In genomic region chr16:10697861-10698659, GRCm38 (mm10) we compare ENCODE assay signal across 18 mouse cellular contexts.
DNase-seq lines count a peak whose midpoint lies in the region; ATAC-seq lines count a peak whose summit lies in the region.
"Had no signal": no experiment of that assay in that cellular context is flagged by ENCODE, and none has a peak within 500 bp of the region (broad histone marks: within the 10 kb centered on the region; RNA-seq: fewer than 3 reads in every experiment).

No protein-coding gene starts in this region.

- H3K9ac ChIP-seq in heart, embryonic 15.5 days = no peak overlapping the region
- no peak overlapping the region for H3K9ac ChIP-seq in heart, embryonic 11.5 days (ENCODE audit: low read depth, low read length)
- 0 out of 2 replicates have a peak overlapping the region, but pooled peaks have one; percentile 9 for H3K9ac ChIP-seq in limb, embryonic 12.5 days (replicated peaks)
- H3K9ac ChIP-seq: forebrain, embryonic 13.5 days; hindbrain, embryonic 15.5 days; limb, embryonic 15.5 days; liver, postnatal 0 days; stomach, embryonic 15.5 days had no signal

- H3K9me3 ChIP-seq in heart, embryonic 15.5 days (replicated peaks) = no peaks in the 10 kb centered on the region
- H3K9me3 ChIP-seq in heart, embryonic 11.5 days (replicated peaks; ENCODE audit: control insufficient read depth, low read length) = no peaks in the 10 kb centered on the region
- H3K9me3 ChIP-seq in limb, embryonic 12.5 days = no peaks in the 10 kb centered on the region
- H3K9me3 ChIP-seq: forebrain, embryonic 13.5 days; heart, embryonic 10.5 days; hindbrain, embryonic 15.5 days; limb, embryonic 15.5 days; midbrain, embryonic 10.5 days; stomach, embryonic 15.5 days had no signal

- DNase-seq in Muller cell, postnatal 12 days (ENCODE audit: inconsistent ontology term) = peak; percentile 43
- DNase-seq in thymus, postnatal 0 days (ENCODE audit: low spot score) = peak; percentile 57
- DNase-seq in kidney, postnatal 10 days = no peak
- no peak for DNase-seq in B cell, adult 2 months
- DNase-seq: adrenal gland, postnatal 36 days; cerebellum, postnatal 10 days; kidney, adult 2 months; kidney, postnatal 36 days; liver, postnatal 0 days had no signal

- 65% methylated on average over 6 of the region's 6 CpGs for WGBS in heart, embryonic 15.5 days
- WGBS in heart, embryonic 11.5 days (ENCODE audit: insufficient replicate concordance) = 59% methylated on average over 6 of the region's 6 CpGs
- 60% methylated on average over 6 of the region's 6 CpGs for WGBS in limb, embryonic 12.5 days

- H3K36me3 ChIP-seq in heart, embryonic 15.5 days = no peaks in the 10 kb centered on the region
- no peaks in the 10 kb centered on the region for H3K36me3 ChIP-seq in heart, embryonic 11.5 days (ENCODE audit: control insufficient read depth, insufficient read depth, low read length)
- H3K36me3 ChIP-seq in limb, embryonic 12.5 days = no peaks in the 10 kb centered on the region
- H3K36me3 ChIP-seq: heart, embryonic 10.5 days; hindbrain, embryonic 15.5 days; limb, embryonic 15.5 days; midbrain, embryonic 10.5 days; stomach, embryonic 15.5 days had no signal

- H3K4me2 ChIP-seq in heart, embryonic 15.5 days = no peak overlapping the region
- no peak overlapping the region for H3K4me2 ChIP-seq in heart, embryonic 11.5 days
- H3K4me2 ChIP-seq in limb, embryonic 12.5 days = no peak overlapping the region
- H3K4me2 ChIP-seq: forebrain, embryonic 13.5 days; hindbrain, embryonic 15.5 days; limb, embryonic 15.5 days; stomach, embryonic 15.5 days had no signal

- ATAC-seq in heart, embryonic 15.5 days (replicated peaks; ENCODE audit: insufficient number of reproducible peaks, insufficient read depth, low FRiP score, low read depth) = no peak
- no peak for ATAC-seq in heart, embryonic 11.5 days (replicated peaks; ENCODE audit: insufficient number of reproducible peaks, low FRiP score, low TSS enrichment)
- ATAC-seq in limb, embryonic 12.5 days (ENCODE audit: insufficient number of reproducible peaks, insufficient read depth, low FRiP score, low TSS enrichment, low read depth) = no peak
- ATAC-seq: forebrain, embryonic 13.5 days; liver, postnatal 0 days had no signal

- H3K4me3 ChIP-seq in heart, embryonic 15.5 days = no peak overlapping the region
- no peak overlapping the region for H3K4me3 ChIP-seq in heart, embryonic 11.5 days (ENCODE audit: low read depth, low read length)
- no peak overlapping the region for H3K4me3 ChIP-seq in limb, embryonic 12.5 days (replicated peaks)
- H3K4me3 ChIP-seq: forebrain, embryonic 13.5 days; heart, embryonic 10.5 days; hindbrain, embryonic 15.5 days; limb, embryonic 15.5 days; midbrain, embryonic 10.5 days; stomach, embryonic 15.5 days had no signal

- peaks cover 22% of the 10 kb centered on the region for H3K4me1 ChIP-seq in heart, embryonic 15.5 days (replicated peaks)
- 0 out of 2 replicates have a peak, but pooled peaks cover 5% of the 10 kb centered on the region for H3K4me1 ChIP-seq in heart, embryonic 11.5 days (ENCODE audit: control insufficient read depth, insufficient read depth, low read length)
- peaks cover 26% of the 10 kb centered on the region for H3K4me1 ChIP-seq in limb, embryonic 12.5 days (replicated peaks)
- H3K4me1 ChIP-seq: forebrain, embryonic 13.5 days had no signal

- H3K27me3 ChIP-seq in heart, embryonic 15.5 days = no peaks in the 10 kb centered on the region
- no peaks in the 10 kb centered on the region for H3K27me3 ChIP-seq in heart, embryonic 11.5 days (ENCODE audit: control insufficient read depth, insufficient read depth, low read length)
- no peaks in the 10 kb centered on the region for H3K27me3 ChIP-seq in limb, embryonic 12.5 days
- H3K27me3 ChIP-seq: forebrain, embryonic 13.5 days; hindbrain, embryonic 15.5 days; limb, embryonic 15.5 days; stomach, embryonic 15.5 days had no signal

- 0 out of 2 replicates have a peak overlapping the region, but pooled peaks have one; percentile 11 for H3K27ac ChIP-seq in heart, embryonic 15.5 days
- H3K27ac ChIP-seq in heart, embryonic 11.5 days (ENCODE audit: low read depth, low read length) = no peak overlapping the region
- H3K27ac ChIP-seq in limb, embryonic 12.5 days = no peak overlapping the region
- H3K27ac ChIP-seq: forebrain, embryonic 13.5 days; heart, embryonic 10.5 days; hindbrain, embryonic 15.5 days; limb, embryonic 15.5 days; midbrain, embryonic 10.5 days; stomach, embryonic 15.5 days had no signal

Comparison
In these comparisons a context has a peak if more than half of its experiments do, and no peak if none do; other contexts are left out.
1. DNase-seq: peak in Muller cell, postnatal 12 days (single experiment) and thymus, postnatal 0 days (single experiment); none in kidney, postnatal 10 days (single experiment) and B cell, adult 2 months (0 of 2).